Mouse (Mus musculus): ENCODE data around the gene Ak2.

- no peak for TF ChIP-seq GATA1 (IDR thresholded peaks at IDR 0.05; ENCODE audit: low read length)
- no peak for TF ChIP-seq TAL1 (IDR thresholded peaks at IDR 0.05; ENCODE audit: low read length)
Measured at GRCm38 (mm10) chr4:129051461-129052183, 59.9 kb downstream of the Ak2 start.
